Mouse (Mus musculus): Measurements from ENCODE around the gene Smc1b. TPM values are rescaled to one million over a fixed set of nuclear protein-coding genes. Genes with fewer than 3 reads are reported as not detected.
"Not testable (repeated sequence)": the region's sequence is repeated elsewhere in the genome, so short reads cannot be mapped to it uniquely, and the experiment has no call there.

Gene Smc1b
- total RNA-seq, 2 experiments from 2014 or later: not detected

GRCm38 (mm10) chr15:85142441-85142840, 10.7 kb upstream of the Smc1b start:
- no peak for ATAC-seq (replicated peaks; ENCODE audit: low FRiP score, low TSS enrichment, poor library complexity, severe bottlenecking)

GRCm38 (mm10) chr15:85141290-85141689, 9.5 kb upstream of the Smc1b start:
- ATAC-seq (replicated peaks; ENCODE audit: low FRiP score, low TSS enrichment, poor library complexity, severe bottlenecking): no peak

- no peak for ATAC-seq (replicated peaks; ENCODE audit: low FRiP score, low TSS enrichment, poor library complexity, severe bottlenecking)
Measured at GRCm38 (mm10) chr15:85135143-85135542, 3.4 kb upstream of the Smc1b start.

- no peak for ATAC-seq (replicated peaks; ENCODE audit: low FRiP score, low TSS enrichment, poor library complexity, severe bottlenecking)
Measured at GRCm38 (mm10) chr15:85132193-85132520, 393 bp upstream of the Smc1b start.

GRCm38 (mm10) chr15:85085641-85086040, 46.1 kb downstream of the Smc1b start:
- ATAC-seq (replicated peaks; ENCODE audit: low FRiP score, low TSS enrichment, poor library complexity, severe bottlenecking): no peak

- no peak for ATAC-seq (replicated peaks; ENCODE audit: low FRiP score, low TSS enrichment, poor library complexity, severe bottlenecking)
Measured at GRCm38 (mm10) chr15:85072651-85073050, 59.1 kb downstream of the Smc1b start.

GRCm38 (mm10) chr15:85070561-85070960, 61.2 kb downstream of the Smc1b start:
- peak; percentile 68; the same call in 1 of the 2 replicates for ATAC-seq (replicated peaks; ENCODE audit: low FRiP score, low TSS enrichment, poor library complexity, severe bottlenecking)

- ATAC-seq (replicated peaks; ENCODE audit: low FRiP score, low TSS enrichment, poor library complexity, severe bottlenecking): no peak
Measured at GRCm38 (mm10) chr15:85063421-85063820, 68.3 kb downstream of the Smc1b start.

GRCm38 (mm10) chr15:85055186-85055585, 76.6 kb downstream of the Smc1b start:
- no peak for ATAC-seq (replicated peaks; ENCODE audit: low FRiP score, low TSS enrichment, poor library complexity, severe bottlenecking)

GRCm38 (mm10) chr15:85054098-85054497, 77.7 kb downstream of the Smc1b start:
- ATAC-seq (replicated peaks; ENCODE audit: low FRiP score, low TSS enrichment, poor library complexity, severe bottlenecking): no peak

GRCm38 (mm10) chr15:85049758-85050157, 82.0 kb downstream of the Smc1b start:
- ATAC-seq (replicated peaks; ENCODE audit: low FRiP score, low TSS enrichment, poor library complexity, severe bottlenecking): peak; percentile 37; the same call in 1 of the 2 replicates

GRCm38 (mm10) chr15:85047865-85048264, 83.9 kb downstream of the Smc1b start:
- ATAC-seq (replicated peaks; ENCODE audit: low FRiP score, low TSS enrichment, poor library complexity, severe bottlenecking): no peak

- ATAC-seq (replicated peaks; ENCODE audit: low FRiP score, low TSS enrichment, poor library complexity, severe bottlenecking): no peak
Measured at GRCm38 (mm10) chr15:85046230-85046950, 85.4 kb downstream of the Smc1b start.

GRCm38 (mm10) chr15:85043761-85044160, 88.0 kb downstream of the Smc1b start:
- ATAC-seq (replicated peaks; ENCODE audit: low FRiP score, low TSS enrichment, poor library complexity, severe bottlenecking): no peak

- no peak for ATAC-seq (replicated peaks; ENCODE audit: low FRiP score, low TSS enrichment, poor library complexity, severe bottlenecking)
Measured at GRCm38 (mm10) chr15:85043116-85043515, 88.6 kb downstream of the Smc1b start.

- ATAC-seq (replicated peaks; ENCODE audit: low FRiP score, low TSS enrichment, poor library complexity, severe bottlenecking): peak; percentile 85
Measured at GRCm38 (mm10) chr15:85042361-85042954, 89.3 kb downstream of the Smc1b start.

- ATAC-seq (replicated peaks; ENCODE audit: low FRiP score, low TSS enrichment, poor library complexity, severe bottlenecking): no peak
Measured at GRCm38 (mm10) chr15:85041546-85042225, 90.1 kb downstream of the Smc1b start.

GRCm38 (mm10) chr15:85037343-85037690, 94.4 kb downstream of the Smc1b start:
- ATAC-seq (replicated peaks; ENCODE audit: low FRiP score, low TSS enrichment, poor library complexity, severe bottlenecking): no peak

GRCm38 (mm10) chr15:85036566-85037342, 95.0 kb downstream of the Smc1b start:
- peak; percentile 97 for ATAC-seq (replicated peaks; ENCODE audit: low FRiP score, low TSS enrichment, poor library complexity, severe bottlenecking)

GRCm38 (mm10) chr15:85033916-85034315, 97.8 kb downstream of the Smc1b start:
- ATAC-seq (replicated peaks; ENCODE audit: low FRiP score, low TSS enrichment, poor library complexity, severe bottlenecking): not testable (repeated sequence)
